Mouse (Mus musculus) small intestine, adult 2 months (tissue): ENCODE results near the gene Aunip.

Experiments used
- CTCF ChIP-seq: fragments of 200-500 bp; IDR thresholded peaks from 2 replicates; pipeline ENCODE4 v1.5.1; 2012; ENCODE audit warnings: low read depth, mild to moderate bottlenecking, control low read depth, inconsistent platforms, low read length, moderate library complexity, mixed read lengths; ENCODE audit not compliant: insufficient replicate concordance, insufficient read length; ENCODE audit errors: extremely low read depth
- POLR2A ChIP-seq: fragments of 200-500 bp; IDR thresholded peaks from 2 replicates; pipeline ENCODE4 v1.6.1; 2012; ENCODE audit warnings: low read depth, mild to moderate bottlenecking, control low read depth, inconsistent platforms, low read length, moderate library complexity

GRCm38 (mm10) chr4:134569831-134570230 lies 59.0 kb downstream of the Aunip start:
- no peak for TF ChIP-seq CTCF
- TF ChIP-seq POLR2A: no peak
